Mouse (Mus musculus): ENCODE measurements at regions not wholly inside any gene's neighbourhood (a gene's known extent, or its start where the extent isn't known, plus 50 kb on each side); places are given as distances from the start of the nearest gene placed in this dataset. TPM values are rescaled to one million over a fixed set of nuclear protein-coding genes. Genes with fewer than 3 reads are reported as not detected.

DNA sequence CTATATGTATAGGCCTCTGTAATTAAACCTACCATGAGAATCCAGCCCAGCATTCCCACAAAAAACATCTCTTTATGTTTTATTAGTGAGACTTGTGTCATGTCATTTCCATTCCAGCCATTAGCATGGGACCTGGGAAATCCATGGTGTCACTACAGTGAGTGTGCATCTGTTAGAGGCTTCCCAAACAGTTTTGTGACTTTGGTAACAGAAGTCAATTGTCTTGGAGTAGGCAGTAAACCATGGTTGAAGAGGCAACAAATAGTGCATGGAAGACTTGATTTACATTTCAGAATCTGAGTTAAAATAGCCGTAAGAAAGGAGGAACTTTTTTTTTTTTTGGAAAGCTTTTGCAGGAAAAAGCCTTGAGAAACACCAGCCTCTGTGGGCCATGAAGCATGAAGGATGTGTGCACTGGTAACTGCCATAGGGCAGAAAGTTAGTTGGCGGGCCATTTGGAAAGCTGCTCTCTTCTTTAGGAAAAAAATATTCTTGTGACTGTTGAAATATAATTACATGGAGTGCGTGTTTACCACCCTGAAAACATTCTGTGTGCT, 522.7 kb upstream of the Lrrn3 start:
- no peak overlapping the region for H3K27ac ChIP-seq (ENCODE audit: low read depth, low read length)
- H3K4me1 ChIP-seq (ENCODE audit: control insufficient read depth, insufficient read depth, low read length), result no peaks in the 10 kb centered on the region
- no peak overlapping the region for H3K4me3 ChIP-seq (ENCODE audit: low read depth, low read length)
- DNase-seq (ENCODE audit: low spot score, missing footprints) (no peak), ATAC-seq (ENCODE audit: low FRiP score) (no peak)
- H3K27me3 ChIP-seq (ENCODE audit: control insufficient read depth, insufficient read depth, low read length), result no peaks in the 10 kb centered on the region
- WGBS, result 75% methylated on average over 3 of the region's 3 CpGs
- no peaks in the 10 kb centered on the region for H3K36me3 ChIP-seq (ENCODE audit: control insufficient read depth, insufficient read depth, low read length)
- H3K9me3 ChIP-seq (ENCODE audit: control insufficient read depth, low read length), result no peaks in the 10 kb centered on the region
- H3K9ac ChIP-seq (ENCODE audit: low read length), result no peak overlapping the region
- no peak overlapping the region for H3K4me2 ChIP-seq

DNA sequence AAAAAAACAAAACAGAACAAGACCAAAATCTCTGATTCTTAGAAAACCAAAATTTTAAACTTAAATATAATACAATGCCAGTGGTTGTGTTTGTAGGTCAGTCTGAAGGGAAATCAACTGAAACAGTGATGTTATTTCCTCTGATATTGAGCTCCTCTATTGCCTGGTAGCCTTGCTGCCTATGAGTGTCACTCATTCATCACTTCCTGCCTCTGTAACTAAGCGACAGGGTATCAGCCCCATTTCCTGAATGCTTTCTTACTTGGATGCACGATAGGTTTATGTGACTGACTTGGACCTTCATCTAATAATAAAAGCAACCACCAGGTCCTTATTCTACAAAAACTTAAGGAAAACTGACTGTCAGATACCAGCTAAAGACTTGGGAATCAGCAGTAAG, 520.7 kb upstream of the Lrrn3 start:
- H3K36me3 ChIP-seq (ENCODE audit: control insufficient read depth, insufficient read depth, low read length), result no peaks in the 10 kb centered on the region
- H3K4me3 ChIP-seq (ENCODE audit: low read depth, low read length), result no peak overlapping the region
- H3K9ac ChIP-seq (ENCODE audit: low read length), result no peak overlapping the region
- WGBS, result 90% methylated on average over 2 of the region's 2 CpGs
- DNase-seq (ENCODE audit: low spot score, missing footprints) (no peak), ATAC-seq (ENCODE audit: low FRiP score) (no peak)
- H3K27ac ChIP-seq (ENCODE audit: low read depth, low read length), result no peak overlapping the region
- H3K27me3 ChIP-seq (ENCODE audit: control insufficient read depth, insufficient read depth, low read length), result no peaks in the 10 kb centered on the region
- no peak overlapping the region for H3K4me2 ChIP-seq
- H3K4me1 ChIP-seq (ENCODE audit: control insufficient read depth, insufficient read depth, low read length), result no peaks in the 10 kb centered on the region
- no peaks in the 10 kb centered on the region for H3K9me3 ChIP-seq (ENCODE audit: control insufficient read depth, low read length)

Small RNA genes lying in the stretch of these regions (microRNA-seq; reads per million reads assigned to microRNA genes)
- not detected for gene Gm25248

Measured in midbrain, embryonic 11.5 days (tissue).